Mouse (Mus musculus) cerebellum, adult 18-20 months (tissue): Measurements from ENCODE around the gene Sel1l3.

Experiments
- DNase-seq, 2 experiments: peaks; one replicate each; pipeline ENCODE4 v3.0.0; 2021

Sel1l3 gene

GRCm38 (mm10) chr5:53140158-53140927 lies 73.4 kb downstream of the Sel1l3 start:
- no peak for DNase-seq

GRCm38 (mm10) chr5:53139566-53139965 lies 74.2 kb downstream of the Sel1l3 start:
- no peak for DNase-seq

- DNase-seq, result no peak
Measured at GRCm38 (mm10) chr5:53139140-53139539, 74.6 kb downstream of the Sel1l3 start.

GRCm38 (mm10) chr5:53138025-53138424 lies 75.7 kb downstream of the Sel1l3 start:
- peak; percentile 72 to 78 for DNase-seq

GRCm38 (mm10) chr5:53135984-53136383 lies 77.7 kb downstream of the Sel1l3 start:
- no peak for DNase-seq

GRCm38 (mm10) chr5:53134003-53134402 lies 79.7 kb downstream of the Sel1l3 start:
- no peak for DNase-seq

GRCm38 (mm10) chr5:53124701-53125100 lies 89.0 kb downstream of the Sel1l3 start:
- DNase-seq, result no peak

GRCm38 (mm10) chr5:53123525-53124286 lies 90.0 kb downstream of the Sel1l3 start:
- peak; percentile 59 to 71 for DNase-seq

GRCm38 (mm10) chr5:53119689-53120088 lies 94.0 kb downstream of the Sel1l3 start:
- no peak for DNase-seq

- no peak for DNase-seq
Measured at GRCm38 (mm10) chr5:53118212-53118611, 95.5 kb downstream of the Sel1l3 start.

GRCm38 (mm10) chr5:53114616-53115267 lies 99.0 kb downstream of the Sel1l3 start:
- no peak for DNase-seq

- DNase-seq, result peak in 1 of 2 experiments; percentile 12
Measured at GRCm38 (mm10) chr5:53112942-53113341, 100.8 kb downstream of the Sel1l3 start.

GRCm38 (mm10) chr5:53111036-53111435 lies 102.7 kb downstream of the Sel1l3 start:
- DNase-seq, result no peak

- DNase-seq, result no peak
Measured at GRCm38 (mm10) chr5:53110225-53110624, 103.5 kb downstream of the Sel1l3 start.

- DNase-seq, result no peak
Measured at GRCm38 (mm10) chr5:53108668-53109067, 105.1 kb downstream of the Sel1l3 start.

GRCm38 (mm10) chr5:53108026-53108425 lies 105.7 kb downstream of the Sel1l3 start:
- DNase-seq, result no peak

- DNase-seq, result no peak
Measured at GRCm38 (mm10) chr5:53106731-53107130, 107.0 kb downstream of the Sel1l3 start.

GRCm38 (mm10) chr5:53106125-53106524 lies 107.6 kb downstream of the Sel1l3 start:
- DNase-seq, result no peak

- peak; percentile 84 to 85 for DNase-seq
Measured at GRCm38 (mm10) chr5:53105716-53106115, 108.0 kb downstream of the Sel1l3 start.

- DNase-seq, result peak; percentile 31 to 43
Measured at GRCm38 (mm10) chr5:53104177-53104855, 109.4 kb downstream of the Sel1l3 start.

- no peak for DNase-seq
Measured at GRCm38 (mm10) chr5:53101848-53102473, 111.8 kb downstream of the Sel1l3 start.

GRCm38 (mm10) chr5:53091331-53091730 lies 122.4 kb downstream of the Sel1l3 start:
- no peak for DNase-seq
